Mouse (Mus musculus) right cerebral cortex, postnatal 25 days (tissue): ENCODE measurements at regions not wholly inside any gene's neighbourhood (a gene's known extent, or its start where the extent isn't known, plus 50 kb on each side); places are given as distances from the start of the nearest gene placed in this dataset.

Experiments used
- DNase-seq: peaks from one replicate; pipeline ENCODE4 v3.0.0; 2022

- no peak for DNase-seq
Observed at GRCm38 (mm10) chr7:51791561-51791863, 70.3 kb upstream of the Gas2 start.
